Mouse (Mus musculus) Patski (cell line): ENCODE data around the gene Cachd1. TPM values are rescaled to one million over a fixed set of nuclear protein-coding genes. Genes with fewer than 3 reads are reported as not detected.

Experiments
- ATAC-seq: fragments of 100-300 bp; one replicate; pipeline ENCODE4 v1.8.0; 2021
- CTCF ChIA-PET: fragments of 350-600 bp; sonication (Branson Sonifier 250); formaldehyde crosslinking; loops from one replicate; lab custom pipeline; 2022; ENCODE audit warnings: inconsistent platforms; lab: Charles Lee
- POLR2A ChIA-PET: fragments of 350-600 bp; sonication (Branson Sonifier 250); formaldehyde crosslinking; loops from one replicate; lab custom pipeline; 2022; ENCODE audit warnings: antibody characterized with exemption, inconsistent platforms; lab: Charles Lee
- DNase-seq: peaks from one replicate; pipeline ENCODE4 v3.0.0-alpha.2; 2011; ENCODE audit warnings: low read depth, low spot score
- H3K27me3 ChIP-seq: fragments of 371-371 bp; one replicate; pipeline ENCODE4 v1.5.1; 2021
- CTCF ChIP-seq: fragments of 100-300 bp; IDR thresholded peaks from one replicate; pipeline ENCODE4 v1.5.1; 2021
- in situ Hi-C: fragments of 300-500 bp; cut with MboI; formaldehyde crosslinking; loops from 3 replicates; pipeline ENCODE4 v1.11.1; 2018; ENCODE audit warnings: low pct_unique_long_range_greater_than_20kb, mixed read lengths
- polyA plus RNA-seq: library from polyadenylated mRNA; unstranded; gene quantifications from one replicate; pipeline ENCODE4 v1.2.3, GENCODE M21; 2021

Cachd1 gene
- polyA plus RNA-seq, 1 experiment from 2014 or later = 16.6 TPM

DNA sequence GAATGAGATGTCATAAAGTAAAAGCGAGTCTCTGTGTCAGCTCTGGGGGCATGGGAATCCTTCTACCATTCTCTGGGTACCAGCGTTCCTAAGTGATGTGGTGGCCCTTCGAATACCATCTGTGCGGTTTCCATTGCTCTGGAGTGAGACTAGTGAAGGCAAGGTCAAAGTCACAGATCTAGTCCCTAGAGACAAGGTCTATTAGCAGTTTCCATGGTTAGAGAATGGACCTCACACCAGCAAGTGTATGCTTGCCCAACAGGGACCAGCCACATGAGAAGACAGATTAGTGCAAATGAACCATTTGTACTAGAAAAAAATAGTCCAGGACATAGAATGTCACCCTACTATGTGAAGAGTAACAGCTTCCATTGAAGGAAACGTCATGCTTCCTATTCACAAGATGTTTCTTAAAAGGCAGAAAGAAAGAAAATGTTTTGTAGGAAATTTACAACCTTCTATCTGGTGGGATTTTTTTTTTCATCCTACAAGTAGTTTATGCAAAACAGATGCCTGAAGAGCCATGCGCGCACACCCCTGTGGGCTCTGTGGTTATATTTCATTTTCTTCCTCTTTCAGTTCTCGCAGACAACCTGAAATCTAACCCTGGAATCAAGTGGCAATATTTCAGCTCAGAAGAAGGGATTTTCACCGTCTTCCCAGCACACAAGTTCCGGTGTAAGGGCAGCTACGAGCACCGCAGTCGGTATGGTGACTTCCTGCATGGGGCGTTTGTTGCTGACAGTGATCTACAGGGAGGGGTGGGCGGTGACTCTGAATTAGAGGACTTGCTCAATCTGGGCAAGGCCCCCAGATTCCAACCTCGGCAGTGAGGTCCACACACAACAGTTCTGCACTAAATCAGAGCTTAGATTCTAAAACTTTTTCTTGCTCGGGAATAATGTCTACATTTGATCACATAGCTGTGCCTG, 172.3 kb downstream of the Cachd1 start:
- TF ChIP-seq CTCF = no peak
- ATAC-seq (no peak), DNase-seq (no peak)
- in situ Hi-C loops = no loop called here
- H3K27me3 ChIP-seq = no peaks in the 10 kb centered on the region
- CTCF ChIA-PET = interaction anchor here (1.4 to 1.9 kb wide), 2 partner anchors 14 to 22 kb away, joined by 5 to 7 read pairs; no protein-coding TSS in a partner anchor
- POLR2A ChIA-PET = no interaction called here

DNA sequence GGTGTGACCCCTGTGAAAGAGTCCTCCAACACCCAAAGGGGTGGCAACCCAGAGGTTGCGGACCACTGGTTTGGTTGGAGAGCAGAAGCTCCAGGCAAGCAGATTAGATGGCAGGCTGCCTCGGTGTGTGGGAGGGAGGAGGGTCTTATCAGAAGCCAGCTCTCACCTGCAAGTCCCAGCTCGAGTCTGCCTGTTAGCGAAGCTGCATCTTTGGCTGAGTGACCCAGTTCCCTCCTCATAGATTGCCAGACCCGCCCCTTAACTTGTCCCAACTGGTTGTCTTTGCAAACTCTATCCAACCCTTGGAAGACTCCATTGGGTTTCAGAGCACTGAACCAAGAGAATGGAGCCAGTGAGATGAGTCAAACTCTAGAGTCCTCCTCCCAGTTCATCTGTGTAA, 173.8 kb downstream of the Cachd1 start:
- in situ Hi-C loops = no loop called here

DNA sequence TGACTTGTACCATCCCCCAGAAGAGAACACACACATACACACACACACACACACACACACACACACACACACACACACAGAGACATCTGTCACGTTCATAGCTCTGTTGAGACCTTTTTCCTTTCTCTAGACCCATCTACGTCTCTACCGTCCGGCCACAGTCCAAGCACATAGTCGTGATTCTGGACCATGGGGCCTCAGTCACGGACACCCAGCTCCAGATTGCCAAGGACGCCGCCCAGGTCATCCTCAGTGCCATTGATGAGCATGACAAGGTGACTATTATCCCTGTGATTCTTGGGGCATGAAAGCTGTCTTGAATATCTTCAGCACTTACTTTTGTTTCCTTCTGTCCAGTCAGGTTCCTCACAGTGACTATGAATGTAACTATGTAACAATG, 175.4 kb downstream of the Cachd1 start:
- in situ Hi-C loops = no loop called here
- no peak for DNase-seq
- no peaks in the 10 kb centered on the region for H3K27me3 ChIP-seq
- TF ChIP-seq CTCF = no peak
- CTCF ChIA-PET = interaction anchor here (1.1 kb wide), 1 partner anchor 9 kb away, joined by 4 read pairs; no protein-coding TSS in a partner anchor
- no peak for ATAC-seq
- POLR2A ChIA-PET = interaction anchor here (0.7 kb wide), 1 partner anchor 11 kb away, joined by 3 read pairs; no protein-coding TSS in a partner anchor

More for the DNA sequence above, 173.8 kb downstream of the Cachd1 start:
- ATAC-seq (no peak), DNase-seq (no peak)
- ChIA-PET POLR2A (no interaction called here), CTCF (interaction anchor here (1.4 kb wide), 2 partner anchors 12 to 221 kb away, joined by 3 to 7 read pairs; no protein-coding TSS in a partner anchor)
- H3K27me3 ChIP-seq = no peaks in the 10 kb centered on the region
- no peak for TF ChIP-seq CTCF

DNA sequence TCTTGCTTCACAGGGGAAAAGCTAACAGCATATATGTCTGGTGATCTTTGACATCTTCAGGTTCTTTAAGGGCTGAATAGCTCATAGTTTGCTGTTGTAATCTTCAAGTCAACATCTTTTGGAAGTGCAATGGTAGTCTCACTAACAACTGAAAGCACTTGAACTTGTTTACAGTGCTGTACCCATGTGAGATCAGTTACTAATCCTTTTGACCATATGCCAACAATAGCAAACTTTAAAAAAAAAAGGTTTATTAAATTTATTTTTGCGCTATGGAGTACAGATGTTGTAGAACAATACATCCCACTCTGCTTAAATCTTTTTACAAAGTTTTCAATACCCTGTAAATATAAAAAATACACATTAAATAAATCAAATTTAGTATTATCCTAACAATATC, 186.9 kb downstream of the Cachd1 start:
- POLR2A ChIA-PET = no interaction called here
- CTCF ChIA-PET = interaction anchor here (1.3 to 1.7 kb wide), 2 partner anchors 14 kb away, joined by 4 to 7 read pairs; no protein-coding TSS in a partner anchor
- in situ Hi-C loops = no loop called here
- ATAC-seq (no peak), DNase-seq (no peak)
- no peaks in the 10 kb centered on the region for H3K27me3 ChIP-seq
- no peak for TF ChIP-seq CTCF

DNA sequence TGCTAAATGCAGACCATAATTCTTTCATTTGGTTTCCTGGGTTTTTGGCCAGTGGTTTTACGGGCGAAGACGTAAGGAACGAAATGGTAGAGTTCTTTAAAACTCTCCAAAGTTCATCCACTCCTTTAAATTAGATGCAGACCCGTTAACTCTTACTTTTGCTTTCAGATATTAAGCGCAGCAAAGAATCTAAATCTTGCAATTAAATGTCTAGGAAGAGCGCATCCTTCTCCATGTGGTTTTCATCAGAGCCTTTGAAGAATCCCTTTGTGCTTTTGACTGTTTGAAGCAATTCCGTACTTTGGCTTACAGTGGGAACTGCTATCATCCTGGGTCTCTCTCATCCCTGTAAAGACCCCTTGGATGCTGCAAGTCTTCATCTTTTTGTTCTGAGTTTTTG, 187.3 kb downstream of the Cachd1 start:
- DNase-seq (no peak), ATAC-seq (no peak)
- POLR2A ChIA-PET = no interaction called here
- CTCF ChIA-PET = interaction anchor here (1.3 kb wide), 1 partner anchor 13 kb away, joined by 4 read pairs; no protein-coding TSS in a partner anchor
- in situ Hi-C loops = no loop called here
- H3K27me3 ChIP-seq = no peaks in the 10 kb centered on the region
- TF ChIP-seq CTCF = no peak

DNA sequence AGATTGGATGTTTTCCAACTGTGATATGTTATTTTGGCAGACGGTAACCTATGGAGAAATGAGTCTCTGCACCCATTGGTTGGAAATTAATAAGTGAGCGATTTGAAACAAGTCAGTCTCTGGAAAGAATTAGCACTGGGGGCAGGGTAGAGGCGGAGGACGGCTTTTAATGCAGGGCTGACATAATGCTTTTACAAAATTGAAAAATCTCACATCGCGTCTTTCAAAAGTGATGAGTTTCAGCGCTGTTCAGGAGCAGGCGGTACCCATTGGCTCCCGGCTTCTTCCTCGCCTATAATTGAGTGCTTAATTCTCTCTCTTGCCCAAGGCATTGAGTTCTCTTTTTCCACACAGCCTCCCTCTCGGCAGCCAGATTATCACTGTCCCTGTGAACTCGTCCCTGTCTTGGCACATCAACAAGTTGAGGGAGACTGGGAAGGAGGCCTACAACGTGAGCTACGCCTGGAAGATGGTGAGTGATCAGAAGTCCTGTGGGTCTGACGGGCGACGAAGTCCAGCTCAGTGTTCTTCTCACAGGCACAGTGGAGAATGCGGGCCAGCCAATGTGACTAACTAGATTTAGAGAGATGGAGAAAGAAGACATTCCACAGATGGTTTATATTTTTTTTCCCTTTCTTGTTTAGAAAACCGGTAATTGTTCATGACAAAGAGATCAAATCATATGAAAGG, 191.4 kb downstream of the Cachd1 start:
- ChIA-PET CTCF (no interaction called here), POLR2A (no interaction called here)
- no peaks in the 10 kb centered on the region for H3K27me3 ChIP-seq
- no peak for DNase-seq
- no peak for TF ChIP-seq CTCF
- in situ Hi-C loops = no loop called here
- no peak for ATAC-seq

DNA sequence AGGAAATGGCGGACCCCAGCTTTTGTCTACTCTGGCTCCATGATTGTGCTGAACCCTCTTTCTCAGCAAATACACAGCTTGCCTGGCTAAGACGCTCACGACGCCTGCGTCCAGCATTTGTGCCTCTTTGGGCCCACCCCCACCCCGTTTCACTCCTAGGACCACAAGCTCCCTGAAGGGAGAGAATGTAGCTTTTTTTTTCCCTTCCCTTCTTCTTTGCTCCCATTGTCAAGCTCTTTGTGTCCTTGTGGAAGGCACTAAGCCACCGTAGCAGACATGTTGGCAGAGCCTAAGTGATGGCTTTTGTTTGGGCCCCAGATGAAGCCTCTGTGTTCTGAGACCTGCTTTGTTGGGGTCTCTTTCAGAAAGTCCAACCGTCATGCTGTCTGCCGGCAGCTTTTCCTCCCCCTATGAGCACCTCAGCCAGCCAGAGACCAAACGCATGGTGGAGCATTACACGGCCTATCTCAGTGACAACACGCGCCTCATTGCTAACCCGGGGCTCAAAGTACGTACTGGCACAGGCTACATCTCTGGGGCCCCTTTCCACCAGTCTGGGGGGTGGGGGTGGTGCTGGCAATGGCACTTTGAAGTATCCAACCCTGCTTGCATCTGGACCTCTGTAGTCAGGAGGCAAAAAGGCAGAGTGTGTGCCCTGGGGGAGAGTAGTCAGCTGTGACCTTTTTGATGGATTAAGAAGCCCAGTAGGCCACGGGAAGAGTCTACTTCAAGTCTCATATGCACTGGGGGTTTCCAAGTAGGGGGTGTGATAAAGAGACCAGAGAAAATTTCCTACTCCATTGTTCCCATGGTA, 197.4 kb downstream of the Cachd1 start:
- no peak for DNase-seq
- H3K27me3 ChIP-seq = no peaks in the 10 kb centered on the region
- no peak for TF ChIP-seq CTCF
- in situ Hi-C loops = no loop called here
- no peak for ATAC-seq
- ChIA-PET CTCF (interaction anchor here (1.1 to 1.2 kb wide), 2 partner anchors 12 to 246 kb away, joined by 3 to 5 read pairs; no protein-coding TSS in a partner anchor), POLR2A (no interaction called here)

DNA sequence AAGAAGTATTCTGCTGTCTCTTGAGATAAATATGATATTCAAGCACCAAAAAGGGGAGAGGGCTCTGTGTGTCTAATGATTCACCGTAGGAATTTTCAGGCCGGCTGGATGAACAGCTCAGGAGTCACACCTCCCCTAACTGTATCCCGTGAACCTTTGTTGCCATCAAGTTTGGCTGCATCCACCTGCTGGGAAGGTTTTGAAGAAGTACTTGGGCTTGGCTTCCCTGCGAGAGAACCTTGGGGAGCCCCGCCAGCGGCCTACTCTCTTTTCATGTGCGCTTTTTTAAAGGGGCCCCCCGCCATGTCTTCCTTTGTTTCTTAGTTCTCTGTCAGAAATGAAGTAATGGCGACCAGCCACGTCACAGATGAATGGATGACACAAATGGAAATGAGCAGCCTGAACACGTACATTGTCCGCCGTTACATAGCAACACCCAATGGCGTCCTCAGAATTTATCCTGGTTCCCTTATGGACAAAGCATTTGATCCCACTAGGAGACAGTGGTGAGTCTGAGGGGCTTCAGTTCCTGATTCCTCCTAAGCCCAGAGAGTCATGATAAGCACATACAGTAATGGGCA, 198.1 kb downstream of the Cachd1 start:
- POLR2A ChIA-PET = no interaction called here
- in situ Hi-C loops = no loop called here
- CTCF ChIA-PET = no interaction called here
- H3K27me3 ChIP-seq = no peaks in the 10 kb centered on the region
- DNase-seq (no peak), ATAC-seq (no peak)
- no peak for TF ChIP-seq CTCF

DNA sequence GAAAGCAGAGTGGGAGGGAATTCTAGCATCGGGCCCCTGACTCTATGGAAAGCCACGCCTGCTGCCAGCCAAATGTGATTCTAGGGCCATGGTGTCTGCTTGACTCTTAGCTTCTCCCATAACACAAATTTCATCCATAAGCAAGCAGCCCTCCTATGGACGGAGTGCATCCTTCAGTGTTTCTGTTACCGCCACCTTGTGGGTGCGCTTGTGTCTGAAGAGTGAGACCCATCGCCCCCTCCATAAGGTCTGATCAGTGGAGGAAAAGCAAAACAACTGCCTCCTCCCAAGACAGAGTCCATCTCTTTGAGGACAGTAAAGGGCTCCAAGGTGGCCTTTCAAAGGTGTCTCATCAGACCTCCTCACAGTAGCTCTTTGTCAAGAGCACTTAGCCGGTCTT, 201.0 kb downstream of the Cachd1 start:
- CTCF ChIA-PET = interaction anchor here (1.0 kb wide), 1 partner anchor 14 kb away, joined by 4 read pairs; no protein-coding TSS in a partner anchor
- peak; percentile 19 for TF ChIP-seq CTCF
- no peak for ATAC-seq
- POLR2A ChIA-PET = interaction anchor here (0.6 to 0.7 kb wide), 2 partner anchors 150 to 186 kb away, joined by 3 to 5 read pairs; no protein-coding TSS in a partner anchor
- DNase-seq = no peak
- in situ Hi-C loops = no loop called here
- no peaks in the 10 kb centered on the region for H3K27me3 ChIP-seq
